Mouse (Mus musculus) adrenal gland, postnatal 25 days (tissue): ENCODE data around the gene Coa4. TPM values are rescaled to one million over a fixed set of nuclear protein-coding genes. Genes with fewer than 3 reads are reported as not detected.

Experiments used
- DNase-seq: peaks from one replicate; pipeline ENCODE4 v3.0.0; 2021; ENCODE audit warnings: mixed read lengths
- long read RNA-seq: library from polyadenylated mRNA; stranded (forward); transcript quantifications from one replicate; pipeline ENCODE4 v2.0.0, GENCODE M21; 2021
- total RNA-seq: library from RNA; stranded (reverse); gene quantifications from 2 replicates; pipeline ENCODE4 v1.2.3, GENCODE M21; 2021

Gene Coa4
- 11.5 and 11.7 TPM in 2 replicates for total RNA-seq
- long read RNA-seq, transcript Coa4-201 (2 exons, 1,391 nt) = major isoform, 9 of 10 reads
- long read RNA-seq, partial matches to known transcripts = 1 of 10 reads
- long read RNA-seq, other reads (novel, unspliced or antisense) = 0 of 10 reads

- peak; percentile 81 for DNase-seq
These were observed at the start of gene Coa4 for GRCm38 (mm10) chr7:100536804-100537518. TSS of gene Coa4 (plus strand) at chr7:100537071.

DNA sequence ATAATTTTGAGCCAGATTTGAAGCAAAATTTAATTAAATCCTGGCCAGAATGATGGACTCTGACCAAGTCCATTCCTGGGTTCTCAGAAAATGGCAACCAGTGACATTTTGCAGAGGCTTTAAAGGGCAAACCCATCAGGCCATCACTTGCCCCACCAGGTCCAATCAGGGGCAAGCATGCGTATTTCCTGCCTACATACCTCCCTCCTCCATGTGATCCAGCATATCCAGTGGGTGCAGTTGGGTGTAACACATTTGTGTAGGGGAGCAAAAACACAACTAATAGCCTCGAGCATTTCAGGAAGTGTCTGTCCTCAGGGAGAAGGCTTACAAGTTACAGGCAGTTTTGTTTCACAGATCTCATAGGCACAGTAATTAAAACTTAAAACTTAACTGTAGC, 49.6 kb upstream of the Coa4 start:
- DNase-seq = no peak

- no peak for DNase-seq
These were observed 48.3 kb upstream of the Coa4 start for GRCm38 (mm10) chr7:100488474-100489048.

GRCm38 (mm10) chr7:100492391-100493116, 44.3 kb upstream of the Coa4 start:
- DNase-seq = peak; percentile 44

DNA sequence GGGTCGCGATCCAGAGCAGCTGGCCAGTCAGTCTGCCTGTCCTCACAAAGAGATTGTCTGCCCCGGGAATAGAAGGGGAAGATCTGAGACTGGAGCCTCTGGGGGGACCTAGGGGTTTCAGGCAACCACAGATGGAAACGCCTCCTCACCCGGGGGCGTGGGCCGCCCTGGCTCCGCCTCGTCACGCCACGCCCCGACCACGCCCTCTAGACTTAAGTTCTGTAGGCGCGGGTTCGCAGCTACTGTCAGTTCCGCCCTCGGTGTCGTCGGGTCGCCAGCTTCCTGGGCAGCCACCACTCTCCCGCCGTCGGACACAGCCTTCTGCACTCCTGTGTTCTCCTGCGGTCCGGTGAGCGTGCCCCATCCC, 43.8 kb upstream of the Coa4 start, which contains the start of gene Ucp2:
TSS of gene Ucp2 (plus strand) at position 221 of the 367 bp plus-strand sequence.
- DNase-seq = peak; percentile 86

DNA sequence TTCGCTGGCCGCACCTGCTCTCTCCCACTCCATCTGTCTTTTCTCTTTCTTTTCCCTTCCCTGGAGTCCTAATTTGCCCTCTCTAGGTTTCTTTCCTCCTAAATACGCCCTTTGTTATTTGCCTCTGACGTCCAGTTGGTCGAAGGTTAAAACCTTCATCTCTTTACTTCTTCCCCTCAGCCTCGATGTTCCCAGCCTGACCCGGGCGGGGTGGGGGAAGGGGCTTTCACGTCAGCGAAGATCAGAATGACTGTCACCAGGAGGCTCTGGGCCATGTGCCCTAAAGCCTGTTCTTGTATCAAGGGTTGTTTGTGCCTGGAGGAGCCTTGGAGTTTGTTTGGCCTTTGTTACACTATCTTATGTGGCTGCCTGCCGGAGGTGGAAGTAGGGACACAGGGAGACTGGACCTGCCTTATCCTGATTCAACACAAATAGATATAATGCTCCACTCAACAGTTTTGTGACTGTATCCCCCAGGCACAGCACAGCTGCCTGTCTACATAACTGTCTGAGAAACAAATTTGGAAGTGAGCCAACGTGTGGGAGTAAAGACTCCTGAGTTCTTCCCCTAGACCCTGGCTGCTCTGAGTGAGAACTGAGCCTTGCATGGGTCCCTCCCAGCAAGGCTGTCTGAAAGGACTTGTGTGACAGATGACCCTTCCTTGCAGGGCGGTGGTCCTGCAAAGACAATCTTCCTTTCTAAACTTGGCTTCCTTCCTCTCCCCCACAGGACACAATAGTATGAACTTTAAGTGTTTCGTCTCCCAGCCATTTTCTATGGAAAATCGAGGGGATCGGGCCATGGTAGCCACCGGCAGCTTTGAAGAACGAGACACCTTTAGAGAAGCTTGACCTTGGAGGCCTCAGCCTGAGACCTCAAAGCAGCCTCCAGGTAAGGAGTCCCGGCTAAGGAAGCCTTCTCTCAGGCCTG, 43.1 kb upstream of the Coa4 start:
- DNase-seq = no peak

- DNase-seq = no peak
These were observed 42.4 kb upstream of the Coa4 start for GRCm38 (mm10) chr7:100494415-100494831.

DNA sequence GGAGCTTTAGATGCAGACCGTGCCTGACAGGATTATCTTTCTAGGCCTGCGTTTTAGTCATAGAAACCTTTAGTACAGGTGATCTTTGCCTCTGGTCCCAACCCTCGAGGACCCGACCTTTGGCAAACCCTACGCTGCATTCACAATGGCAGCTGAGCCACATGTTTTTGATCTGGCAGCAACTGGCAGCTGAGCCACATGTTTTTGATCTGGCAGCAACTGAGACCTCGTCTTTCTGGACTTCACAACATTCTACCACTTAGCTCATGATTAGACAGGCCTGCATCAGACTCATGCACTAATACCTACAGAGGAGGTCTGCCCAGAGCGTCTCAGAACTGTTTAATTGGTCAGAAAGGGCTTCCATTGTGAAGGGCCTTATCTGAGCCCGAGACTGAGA, 41.8 kb upstream of the Coa4 start:
- no peak for DNase-seq

DNA sequence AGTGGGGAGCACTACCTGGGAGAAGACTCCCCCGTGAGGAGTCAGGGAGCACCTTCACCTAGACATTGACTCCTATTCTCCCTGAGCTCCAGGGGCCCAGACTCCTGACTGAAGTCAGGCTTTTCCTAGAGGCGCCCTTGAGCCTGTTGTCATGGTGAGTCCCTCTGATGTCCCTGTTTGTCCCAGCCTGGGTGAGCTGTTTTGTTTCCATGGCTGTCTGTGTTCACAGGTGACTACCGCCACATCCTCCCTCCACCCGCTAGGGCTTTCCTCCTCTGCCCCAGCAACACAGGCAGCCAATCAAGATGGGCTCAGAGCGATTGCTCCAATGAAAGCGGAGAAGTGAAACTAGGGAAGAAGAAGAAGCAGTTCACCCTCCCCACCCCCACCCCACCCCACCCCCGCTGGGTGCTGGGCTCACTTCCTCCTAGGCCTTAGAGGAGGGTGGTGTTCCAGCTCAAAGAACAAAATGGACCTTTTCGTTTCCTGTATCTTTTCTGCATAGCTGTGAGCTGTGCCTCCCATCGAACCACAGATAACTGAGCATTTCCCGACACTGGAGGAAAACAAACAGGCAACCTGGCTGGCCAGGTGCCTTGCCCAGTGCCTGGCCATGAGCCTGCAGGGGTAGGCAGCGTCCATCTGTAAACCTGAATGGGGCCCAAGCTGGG, 41.2 kb upstream of the Coa4 start:
- peak; percentile 63 for DNase-seq

DNA sequence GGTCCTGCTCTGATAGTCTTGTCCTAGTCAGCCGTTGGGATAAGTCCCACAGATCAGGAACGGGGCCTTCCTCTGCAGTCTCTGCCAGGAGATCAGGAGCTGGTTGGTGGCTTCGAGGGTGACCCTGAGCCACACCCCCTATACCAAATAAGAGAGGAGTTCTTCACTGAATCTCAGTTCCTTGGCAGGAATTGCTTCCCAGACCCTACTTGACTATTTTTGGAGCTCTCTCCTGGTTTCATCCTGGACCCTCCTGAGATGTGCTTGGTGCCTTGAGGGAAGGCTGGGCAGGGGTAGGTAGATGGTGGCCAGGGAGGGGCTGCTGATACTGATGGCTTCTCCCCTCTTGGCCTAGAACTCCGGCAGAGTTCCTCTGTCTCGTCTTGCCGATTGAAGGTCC, 40.5 kb upstream of the Coa4 start:
- no peak for DNase-seq

- DNase-seq = no peak
These were observed 40.1 kb upstream of the Coa4 start for GRCm38 (mm10) chr7:100496791-100497190.

- no peak for DNase-seq
These were observed 39.5 kb upstream of the Coa4 start for GRCm38 (mm10) chr7:100497402-100497801.

- DNase-seq = no peak
These were observed 38.9 kb upstream of the Coa4 start for GRCm38 (mm10) chr7:100497982-100498381.

- no peak for DNase-seq
These were observed 37.4 kb upstream of the Coa4 start for GRCm38 (mm10) chr7:100499465-100499864.

- no peak for DNase-seq
These were observed 36.4 kb upstream of the Coa4 start for GRCm38 (mm10) chr7:100500276-100500977.

DNA sequence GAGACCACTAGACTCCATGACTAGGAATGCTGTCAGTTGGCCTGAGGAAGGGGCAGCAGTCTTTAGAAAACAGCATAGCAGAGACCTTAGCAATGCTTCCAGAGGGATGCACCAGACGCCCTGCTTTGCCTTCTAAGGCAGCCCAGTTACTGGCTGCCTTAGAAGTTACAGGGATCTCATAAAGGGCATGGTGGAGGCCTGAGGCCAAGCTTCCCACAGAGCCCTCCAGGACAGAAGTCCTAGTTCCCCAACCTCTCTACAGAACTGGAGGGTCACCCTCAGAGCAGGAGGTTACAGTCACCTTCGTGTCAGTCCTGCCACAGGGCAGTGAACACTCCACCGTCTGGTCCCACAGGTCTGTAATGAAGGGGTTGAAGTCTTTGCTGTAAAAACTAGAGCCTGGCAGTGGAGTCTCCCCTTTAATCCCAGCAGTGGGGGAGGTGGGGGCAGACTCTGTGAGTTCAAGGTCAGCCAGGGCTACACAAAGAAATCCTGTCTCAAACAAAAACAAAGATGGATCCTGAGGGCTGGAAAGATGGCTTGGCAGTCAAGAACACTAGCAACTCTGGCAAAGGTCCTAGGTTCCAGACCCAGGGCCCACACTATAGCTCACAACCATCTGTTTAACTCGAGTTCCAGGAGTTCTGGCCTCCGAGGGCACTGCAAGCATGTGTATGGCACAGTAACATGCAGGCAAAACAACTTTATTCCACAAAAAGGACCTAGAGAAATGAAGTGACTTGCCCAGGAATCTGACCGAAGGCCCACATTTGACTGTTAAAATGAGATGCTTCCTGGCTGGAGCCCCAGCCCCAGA, 35.6 kb upstream of the Coa4 start:
- DNase-seq = no peak

- no peak for DNase-seq
These were observed 35.0 kb upstream of the Coa4 start for GRCm38 (mm10) chr7:100501844-100502373.

GRCm38 (mm10) chr7:100502374-100502922, 34.4 kb upstream of the Coa4 start:
- no peak for DNase-seq

- no peak for DNase-seq
These were observed 33.8 kb upstream of the Coa4 start for GRCm38 (mm10) chr7:100503076-100503475.
